Mouse (Mus musculus): Measurements from ENCODE around the gene Tmem214. TPM values are rescaled to one million over a fixed set of nuclear protein-coding genes. Genes with fewer than 3 reads are reported as not detected.

Tmem214 gene
- polyA plus RNA-seq, 1 experiment, result 64.6 TPM

GRCm38 (mm10) chr5:30864322-30864721 is 3.5 kb upstream of the Tmem214 start:
- TF ChIP-seq CTCF (IDR thresholded peaks at IDR 0.05; ENCODE audit: borderline replicate concordance, insufficient read depth, low read depth, low read length) (no peak), POLR2A (IDR thresholded peaks at IDR 0.05; ENCODE audit: borderline replicate concordance, insufficient read depth, low read length) (no peak)
- WGBS, result 56% methylated on average over 15 of the region's 15 CpGs
- DNase-seq, result no peak
- no peak overlapping the region for H3K27ac ChIP-seq (ENCODE audit: insufficient read depth, low read length)
- H3K27me3 ChIP-seq (ENCODE audit: control insufficient read depth, insufficient read depth, low read length), result no peaks in the 10 kb centered on the region
- H3K4me3 ChIP-seq (replicated peaks; ENCODE audit: insufficient read depth, low read depth, low read length), result no peak overlapping the region
- no peaks in the 10 kb centered on the region for H3K4me1 ChIP-seq (ENCODE audit: control insufficient read depth, insufficient read depth, low read length)

- Histone ChIP-seq H3K4me1 (ENCODE audit: control insufficient read depth, insufficient read depth, low read length) (no peaks in the 10 kb centered on the region), H3K27me3 (ENCODE audit: control insufficient read depth, insufficient read depth, low read length) (no peaks in the 10 kb centered on the region), H3K27ac (ENCODE audit: insufficient read depth, low read length) (no peak overlapping the region), H3K4me3 (replicated peaks; ENCODE audit: insufficient read depth, low read depth, low read length) (no peak overlapping the region)
- no peak for DNase-seq
- no peak for TF ChIP-seq POLR2A (IDR thresholded peaks at IDR 0.05; ENCODE audit: borderline replicate concordance, insufficient read depth, low read length)
- no peak for TF ChIP-seq CTCF (IDR thresholded peaks at IDR 0.05; ENCODE audit: borderline replicate concordance, insufficient read depth, low read depth, low read length)
- WGBS, result 92% methylated on average over 3 of the region's 3 CpGs
Measured at GRCm38 (mm10) chr5:30866871-30867270, 941 bp upstream of the Tmem214 start.

- H3K27ac ChIP-seq (ENCODE audit: insufficient read depth, low read length), result peak overlapping the region; percentile 59; the same call in 1 of the 2 replicates
Measured at GRCm38 (mm10) chr5:30868981-30869380, 1.2 kb downstream of the Tmem214 start.

GRCm38 (mm10) chr5:30869405-30870130 is 1.8 kb downstream of the Tmem214 start:
- WGBS, result under 1% methylated on average over 63 of the region's 63 CpGs

More at GRCm38 (mm10) chr5:30868981-30869380, 1.2 kb downstream of the Tmem214 start:
- 9% methylated on average over 9 of the region's 9 CpGs for WGBS
- DNase-seq, result peak in 1 of 2 experiments; percentile 29
- peak overlapping the region; percentile 79 for H3K4me3 ChIP-seq (replicated peaks; ENCODE audit: insufficient read depth, low read depth, low read length)
- H3K4me1 ChIP-seq (ENCODE audit: control insufficient read depth, insufficient read depth, low read length), result no peaks in the 10 kb centered on the region
- no peaks in the 10 kb centered on the region for H3K27me3 ChIP-seq (ENCODE audit: control insufficient read depth, insufficient read depth, low read length)
- no peak for TF ChIP-seq POLR2A (IDR thresholded peaks at IDR 0.05; ENCODE audit: borderline replicate concordance, insufficient read depth, low read length)
- no peak for TF ChIP-seq CTCF (IDR thresholded peaks at IDR 0.05; ENCODE audit: borderline replicate concordance, insufficient read depth, low read depth, low read length)

GRCm38 (mm10) chr5:30870131-30870406 is 2.3 kb downstream of the Tmem214 start:
- DNase-seq, result no peak
- H3K27ac ChIP-seq (ENCODE audit: insufficient read depth, low read length), result peak overlapping the region; percentile 65; the same call in 1 of the 2 replicates
- WGBS, result 18% methylated on average over 2 of the region's 2 CpGs

More at GRCm38 (mm10) chr5:30869405-30870130, 1.8 kb downstream of the Tmem214 start:
- Histone ChIP-seq H3K4me1 (ENCODE audit: control insufficient read depth, insufficient read depth, low read length) (no peaks in the 10 kb centered on the region), H3K27me3 (ENCODE audit: control insufficient read depth, insufficient read depth, low read length) (no peaks in the 10 kb centered on the region), H3K4me3 (replicated peaks; ENCODE audit: insufficient read depth, low read depth, low read length) (peak overlapping the region; percentile 79), H3K27ac (ENCODE audit: insufficient read depth, low read length) (peak overlapping the region; percentile 65)
- peak; percentile 92 to 94 for DNase-seq
- TF ChIP-seq CTCF (IDR thresholded peaks at IDR 0.05; ENCODE audit: borderline replicate concordance, insufficient read depth, low read depth, low read length), result no peak
- TF ChIP-seq POLR2A (IDR thresholded peaks at IDR 0.05; ENCODE audit: borderline replicate concordance, insufficient read depth, low read length), result peak; percentile 66

GRCm38 (mm10) chr5:30872574-30872973 is 4.8 kb downstream of the Tmem214 start:
- 94% methylated on average over 9 of the region's 9 CpGs for WGBS
- no peaks in the 10 kb centered on the region for H3K4me1 ChIP-seq (ENCODE audit: control insufficient read depth, insufficient read depth, low read length)
- H3K27ac ChIP-seq (ENCODE audit: insufficient read depth, low read length), result no peak overlapping the region
- TF ChIP-seq POLR2A (IDR thresholded peaks at IDR 0.05; ENCODE audit: borderline replicate concordance, insufficient read depth, low read length), result no peak
- no peak for TF ChIP-seq CTCF (IDR thresholded peaks at IDR 0.05; ENCODE audit: borderline replicate concordance, insufficient read depth, low read depth, low read length)
- no peaks in the 10 kb centered on the region for H3K27me3 ChIP-seq (ENCODE audit: control insufficient read depth, insufficient read depth, low read length)
- no peak for DNase-seq
- H3K4me3 ChIP-seq (replicated peaks; ENCODE audit: insufficient read depth, low read depth, low read length), result no peak overlapping the region

More at GRCm38 (mm10) chr5:30870131-30870406, 2.3 kb downstream of the Tmem214 start:
- no peak for TF ChIP-seq CTCF (IDR thresholded peaks at IDR 0.05; ENCODE audit: borderline replicate concordance, insufficient read depth, low read depth, low read length)
- H3K4me3 ChIP-seq (replicated peaks; ENCODE audit: insufficient read depth, low read depth, low read length), result peak overlapping the region; percentile 79
- no peaks in the 10 kb centered on the region for H3K27me3 ChIP-seq (ENCODE audit: control insufficient read depth, insufficient read depth, low read length)
- H3K4me1 ChIP-seq (ENCODE audit: control insufficient read depth, insufficient read depth, low read length), result no peaks in the 10 kb centered on the region

- 90% methylated on average over 7 of the region's 7 CpGs for WGBS
- Histone ChIP-seq H3K4me1 (ENCODE audit: control insufficient read depth, insufficient read depth, low read length) (no peaks in the 10 kb centered on the region), H3K4me3 (replicated peaks; ENCODE audit: insufficient read depth, low read depth, low read length) (no peak overlapping the region), H3K27ac (ENCODE audit: insufficient read depth, low read length) (no peak overlapping the region), H3K27me3 (ENCODE audit: control insufficient read depth, insufficient read depth, low read length) (no peaks in the 10 kb centered on the region)
- TF ChIP-seq POLR2A (IDR thresholded peaks at IDR 0.05; ENCODE audit: borderline replicate concordance, insufficient read depth, low read length), result no peak
- no peak for TF ChIP-seq CTCF (IDR thresholded peaks at IDR 0.05; ENCODE audit: borderline replicate concordance, insufficient read depth, low read depth, low read length)
- no peak for DNase-seq
Measured at GRCm38 (mm10) chr5:30874365-30874764, 6.6 kb downstream of the Tmem214 start.

- Histone ChIP-seq H3K4me3 (replicated peaks; ENCODE audit: insufficient read depth, low read depth, low read length) (no peak overlapping the region), H3K27ac (ENCODE audit: insufficient read depth, low read length) (no peak overlapping the region), H3K4me1 (ENCODE audit: control insufficient read depth, insufficient read depth, low read length) (no peaks in the 10 kb centered on the region), H3K27me3 (ENCODE audit: control insufficient read depth, insufficient read depth, low read length) (no peaks in the 10 kb centered on the region)
- DNase-seq, result no peak
- TF ChIP-seq POLR2A (IDR thresholded peaks at IDR 0.05; ENCODE audit: borderline replicate concordance, insufficient read depth, low read length) (no peak), CTCF (IDR thresholded peaks at IDR 0.05; ENCODE audit: borderline replicate concordance, insufficient read depth, low read depth, low read length) (no peak)
- WGBS, result 49% methylated on average over 6 of the region's 6 CpGs
Measured at GRCm38 (mm10) chr5:30878616-30879015, 10.8 kb downstream of the Tmem214 start.

Measured in cerebellum, adult 2 months (tissue).